In genomic region chr9:40361970-40362369, GRCm38 (mm10) we compare ENCODE assay signal across 30 mouse cellular contexts.
"Had no signal": no experiment of that assay in that cellular context is flagged by ENCODE, and none has a peak within 500 bp of the region (broad histone marks: within the 10 kb centered on the region; RNA-seq: fewer than 3 reads in every experiment).

No protein-coding gene starts in this region.

- H3K4me3 ChIP-seq: limb, embryonic 10.5 days; limb, embryonic 12.5 days; limb, embryonic 13.5 days; limb, embryonic 15.5 days; liver, embryonic 12.5 days; liver, embryonic 13.5 days; liver, embryonic 15.5 days; lung, embryonic 15.5 days; megakaryocyte, embryonic 14.5 days; midbrain, embryonic 10.5 days; midbrain, embryonic 12.5 days; midbrain, embryonic 13.5 days; midbrain, embryonic 15.5 days; myocyte; neural tube, embryonic 12.5 days; neural tube, embryonic 13.5 days had no signal

- H3K27ac ChIP-seq: limb, embryonic 10.5 days; limb, embryonic 12.5 days; limb, embryonic 13.5 days; limb, embryonic 15.5 days; liver, embryonic 12.5 days; liver, embryonic 13.5 days; liver, embryonic 14.5 days; liver, embryonic 15.5 days; lung, embryonic 15.5 days; macrophage; midbrain, embryonic 10.5 days; midbrain, embryonic 12.5 days; midbrain, embryonic 13.5 days; midbrain, embryonic 15.5 days; neural tube, embryonic 12.5 days; neural tube, embryonic 13.5 days had no signal

- H3K27me3 ChIP-seq: limb, embryonic 12.5 days; limb, embryonic 13.5 days; limb, embryonic 15.5 days; liver, embryonic 12.5 days; liver, embryonic 13.5 days; liver, embryonic 15.5 days; lung, embryonic 15.5 days; megakaryocyte, embryonic 14.5 days; midbrain, embryonic 12.5 days; midbrain, embryonic 13.5 days; midbrain, embryonic 15.5 days; neural tube, embryonic 12.5 days; neural tube, embryonic 13.5 days had no signal

- ATAC-seq: liver, embryonic 12.5 days; liver, postnatal 0 days; lung, postnatal 0 days; midbrain, embryonic 13.5 days; midbrain, embryonic 15.5 days; midbrain, embryonic 16.5 days had no signal

- H3K4me1 ChIP-seq: limb, embryonic 10.5 days; limb, embryonic 12.5 days; limb, embryonic 13.5 days; limb, embryonic 15.5 days; liver, embryonic 12.5 days; liver, embryonic 13.5 days; liver, embryonic 15.5 days; lung, embryonic 15.5 days; megakaryocyte, embryonic 14.5 days had no signal

- DNase-seq: left cerebral cortex, postnatal 4 days; liver; liver, embryonic 13.5 days; liver, postnatal 0 days; lung, adult 18-20 months; lung, adult 2 months; lung, embryonic 14.5 days; lung, postnatal 10 days; lung, postnatal 14 days; lung, postnatal 36 days; midbrain, embryonic 14.5 days had no signal
